Mouse (Mus musculus): ENCODE measurements around the gene Lyz1. TPM values are rescaled to one million over a fixed set of nuclear protein-coding genes. Genes with fewer than 3 reads are reported as not detected.
"Not testable (repeated sequence)": the region's sequence is repeated elsewhere in the genome, so short reads cannot be mapped to it uniquely, and the experiment has no call there.

The Lyz1 gene
- polyA plus RNA-seq, 1 experiment, result 0.10 TPM

GRCm38 (mm10) chr10:117312168-117312567, 19.5 kb upstream of the Lyz1 start:
- TF ChIP-seq POLR2A (IDR thresholded peaks at IDR 0.05; ENCODE audit: borderline replicate concordance, extremely low read depth, insufficient read depth, insufficient read length, poor library complexity, severe bottlenecking) (no peak), CTCF (IDR thresholded peaks at IDR 0.05; ENCODE audit: borderline replicate concordance, extremely low read depth, insufficient read depth, insufficient read length) (no peak)

DNA sequence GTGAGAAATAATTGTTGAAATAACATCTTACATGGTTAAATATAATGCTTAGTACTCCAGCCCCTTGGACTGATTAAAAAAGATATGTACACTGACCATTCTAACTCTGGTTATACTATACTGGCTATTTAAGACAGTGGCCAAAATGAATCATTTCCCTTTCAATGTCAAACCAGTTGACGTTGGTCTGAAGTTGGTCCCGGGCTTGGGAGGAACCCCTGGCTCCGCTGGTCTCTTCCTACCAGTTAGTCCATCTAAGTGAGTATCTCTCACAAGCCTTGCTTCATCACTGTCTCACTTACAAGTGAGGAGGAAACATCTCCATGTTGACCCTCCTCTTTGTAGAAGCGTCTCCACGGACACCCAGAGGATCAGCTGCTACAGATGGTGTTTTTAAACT, 11.7 kb upstream of the Lyz1 start:
- TF ChIP-seq POLR2A (IDR thresholded peaks at IDR 0.05; ENCODE audit: borderline replicate concordance, extremely low read depth, insufficient read depth, insufficient read length, poor library complexity, severe bottlenecking) (no peak), CTCF (IDR thresholded peaks at IDR 0.05; ENCODE audit: borderline replicate concordance, extremely low read depth, insufficient read depth, insufficient read length) (no peak)

More at GRCm38 (mm10) chr10:117312168-117312567, 19.5 kb upstream of the Lyz1 start:
- DNase-seq (ENCODE audit: low read depth), result no peak

DNA sequence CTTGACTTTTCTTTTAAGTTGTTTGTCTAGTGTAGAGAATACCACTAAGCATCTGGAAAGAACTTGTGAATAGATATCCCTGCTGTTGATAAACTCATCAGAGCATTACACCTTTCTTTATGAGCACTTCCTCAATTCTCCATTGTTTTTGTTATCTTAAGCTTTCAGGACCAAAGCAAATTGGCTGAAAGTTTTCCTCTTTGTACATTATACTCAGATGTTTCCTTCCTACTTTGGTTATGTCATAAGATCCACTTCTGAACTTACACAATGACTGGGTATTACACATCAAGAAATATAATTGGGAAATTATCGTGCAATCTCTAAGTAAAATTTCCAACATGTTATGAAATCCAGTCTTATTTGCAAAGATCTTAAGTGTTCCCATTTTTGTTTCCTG, 9.0 kb upstream of the Lyz1 start:
- no peak for TF ChIP-seq CTCF (IDR thresholded peaks at IDR 0.05; ENCODE audit: borderline replicate concordance, extremely low read depth, insufficient read depth, insufficient read length)
- no peak for TF ChIP-seq POLR2A (IDR thresholded peaks at IDR 0.05; ENCODE audit: borderline replicate concordance, extremely low read depth, insufficient read depth, insufficient read length, poor library complexity, severe bottlenecking)

More for the DNA sequence above, 11.7 kb upstream of the Lyz1 start:
- no peak for DNase-seq (ENCODE audit: low read depth)

DNA sequence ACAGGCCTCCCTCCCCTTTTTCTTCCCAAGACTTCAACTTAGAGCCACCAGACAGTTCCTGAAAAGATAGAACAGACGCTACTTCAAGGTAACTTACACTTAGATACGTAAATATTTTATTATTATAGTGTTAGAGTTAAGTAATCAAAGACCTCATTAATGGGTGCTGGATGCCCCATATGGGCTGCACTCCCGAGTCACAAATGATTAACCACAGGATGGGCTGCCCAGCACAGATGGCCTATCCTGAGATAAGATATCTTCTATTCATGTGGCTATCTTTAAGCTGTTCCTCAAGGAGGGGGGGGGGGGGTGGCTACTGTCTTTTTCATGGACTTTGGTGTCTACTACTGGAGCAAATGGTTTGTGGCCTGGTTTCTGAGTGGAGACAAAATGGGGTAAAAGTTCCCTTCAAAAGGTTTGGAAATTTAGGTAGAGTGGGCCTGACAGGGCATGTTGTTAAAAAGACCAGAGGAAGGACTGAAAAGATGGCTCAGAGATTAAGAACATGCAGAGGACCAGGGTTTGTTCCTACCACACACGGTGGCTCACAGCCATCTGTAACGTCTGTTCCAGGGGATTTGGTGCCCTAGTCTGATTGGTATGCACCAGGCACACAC, 7.3 kb upstream of the Lyz1 start:
- TF ChIP-seq POLR2A (IDR thresholded peaks at IDR 0.05; ENCODE audit: borderline replicate concordance, extremely low read depth, insufficient read depth, insufficient read length, poor library complexity, severe bottlenecking) (no peak), CTCF (IDR thresholded peaks at IDR 0.05; ENCODE audit: borderline replicate concordance, extremely low read depth, insufficient read depth, insufficient read length) (no peak)
- no peak for DNase-seq (ENCODE audit: low read depth)

More for the DNA sequence above, 9.0 kb upstream of the Lyz1 start:
- no peak for DNase-seq (ENCODE audit: low read depth)

DNA sequence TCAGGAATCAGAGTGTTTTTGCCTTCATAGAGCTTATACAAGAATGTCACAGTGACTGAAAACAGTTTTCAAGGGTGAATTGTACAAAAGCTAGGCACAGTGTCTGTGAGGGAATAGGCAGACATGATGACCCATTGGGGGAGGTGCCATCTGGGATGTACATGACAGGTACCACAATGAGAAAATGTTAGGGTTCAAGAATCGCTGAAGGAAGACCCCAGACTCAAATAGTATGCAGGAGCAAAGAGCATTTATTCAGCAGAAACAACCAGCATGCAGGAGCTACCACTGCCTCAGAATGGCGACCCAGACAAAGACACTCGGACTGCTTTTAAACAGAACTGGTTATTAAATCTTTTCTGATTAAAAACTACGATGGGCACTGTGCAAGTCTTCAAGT, 6.4 kb upstream of the Lyz1 start:
- TF ChIP-seq POLR2A (IDR thresholded peaks at IDR 0.05; ENCODE audit: borderline replicate concordance, extremely low read depth, insufficient read depth, insufficient read length, poor library complexity, severe bottlenecking), result no peak
- no peak for DNase-seq (ENCODE audit: low read depth)

GRCm38 (mm10) chr10:117298336-117298735, 5.7 kb upstream of the Lyz1 start:
- TF ChIP-seq CTCF (IDR thresholded peaks at IDR 0.05; ENCODE audit: borderline replicate concordance, extremely low read depth, insufficient read depth, insufficient read length) (no peak), POLR2A (IDR thresholded peaks at IDR 0.05; ENCODE audit: borderline replicate concordance, extremely low read depth, insufficient read depth, insufficient read length, poor library complexity, severe bottlenecking) (no peak)
- DNase-seq (ENCODE audit: low read depth), result no peak

DNA sequence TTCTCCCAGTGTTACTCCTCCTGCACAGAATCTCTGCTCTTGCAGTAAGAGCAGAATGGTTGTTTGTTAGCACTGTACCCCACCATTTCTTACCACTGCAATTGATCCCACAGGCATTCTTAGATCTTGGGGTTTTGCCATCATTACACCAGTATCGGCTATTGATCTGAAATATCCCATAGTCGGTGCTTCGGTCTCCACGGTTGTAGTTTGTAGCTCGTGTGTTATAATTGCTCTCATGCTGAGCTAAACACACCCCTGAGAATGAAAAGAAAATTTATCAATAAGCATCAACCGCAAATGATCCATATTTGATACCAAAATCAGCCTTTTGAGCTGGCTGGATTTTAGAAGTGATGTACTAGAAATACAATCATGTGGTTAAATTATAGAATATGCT, 1.7 kb downstream of the Lyz1 start:
- not testable (repeated sequence) for DNase-seq (ENCODE audit: low read depth)

DNA sequence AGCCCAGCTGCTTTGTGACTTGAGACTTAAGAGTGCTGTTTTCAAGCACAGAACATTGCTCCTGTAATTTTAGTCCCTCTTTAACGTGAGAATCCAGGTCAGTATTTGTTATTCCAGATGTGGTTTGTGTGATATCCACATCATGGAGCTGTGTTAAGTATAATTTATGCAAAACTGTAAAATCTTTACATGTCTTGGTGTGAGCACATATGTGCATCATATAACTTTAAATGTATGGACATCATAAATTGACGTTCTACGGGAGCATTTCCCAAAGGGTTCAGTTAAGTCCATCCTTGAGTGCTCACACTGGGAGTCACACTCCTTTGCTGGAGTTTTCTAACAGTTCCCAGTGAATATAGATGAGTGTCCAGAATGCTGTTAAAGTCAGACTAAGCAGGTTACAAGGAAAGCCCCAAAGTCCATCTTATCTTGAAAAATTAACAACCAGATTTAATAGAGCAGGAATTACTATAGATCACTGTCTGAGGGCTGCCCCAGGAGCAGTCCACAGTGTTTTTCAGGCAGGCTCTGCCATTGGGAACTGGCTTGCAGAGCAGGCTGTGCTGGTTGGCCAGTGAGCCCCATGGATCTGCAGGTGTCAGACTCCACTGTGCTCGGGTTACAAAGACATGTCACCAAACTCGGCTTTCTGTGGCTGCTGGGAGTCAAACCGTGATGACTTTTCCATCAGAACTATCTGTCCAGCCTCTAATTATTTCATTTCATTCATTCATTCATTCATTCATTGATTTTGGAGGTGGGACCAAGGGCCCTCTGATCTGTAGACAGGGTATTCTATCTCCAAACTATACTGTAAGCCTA, 2.4 kb downstream of the Lyz1 start:
- TF ChIP-seq POLR2A (IDR thresholded peaks at IDR 0.05; ENCODE audit: borderline replicate concordance, extremely low read depth, insufficient read depth, insufficient read length, poor library complexity, severe bottlenecking) (no peak), CTCF (IDR thresholded peaks at IDR 0.05; ENCODE audit: borderline replicate concordance, extremely low read depth, insufficient read depth, insufficient read length) (no peak)
- no peak for DNase-seq (ENCODE audit: low read depth)

DNA sequence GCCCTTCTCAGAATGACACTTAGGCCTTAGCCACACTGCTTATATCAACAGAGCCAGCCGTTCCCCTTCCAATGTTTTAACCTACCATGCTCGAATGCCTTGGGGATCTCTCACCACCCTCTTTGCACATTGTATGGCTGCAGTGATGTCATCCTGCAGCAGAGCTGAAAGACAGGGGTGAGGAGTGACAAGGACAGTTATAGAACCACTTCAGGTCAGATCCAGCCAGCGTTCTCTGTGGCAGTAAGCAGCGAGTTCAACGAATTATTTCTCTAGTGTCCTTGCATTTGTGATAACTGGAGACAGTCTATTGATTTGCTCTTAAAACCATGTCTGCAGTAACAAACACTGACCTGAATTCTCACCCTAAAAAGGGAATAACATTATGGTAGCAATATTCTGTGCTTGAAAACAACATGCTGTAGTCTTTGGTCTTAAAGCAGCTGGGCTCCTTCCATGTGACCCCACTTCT, 3.6 kb downstream of the Lyz1 start:
- DNase-seq (ENCODE audit: low read depth), result not testable (repeated sequence)

DNA sequence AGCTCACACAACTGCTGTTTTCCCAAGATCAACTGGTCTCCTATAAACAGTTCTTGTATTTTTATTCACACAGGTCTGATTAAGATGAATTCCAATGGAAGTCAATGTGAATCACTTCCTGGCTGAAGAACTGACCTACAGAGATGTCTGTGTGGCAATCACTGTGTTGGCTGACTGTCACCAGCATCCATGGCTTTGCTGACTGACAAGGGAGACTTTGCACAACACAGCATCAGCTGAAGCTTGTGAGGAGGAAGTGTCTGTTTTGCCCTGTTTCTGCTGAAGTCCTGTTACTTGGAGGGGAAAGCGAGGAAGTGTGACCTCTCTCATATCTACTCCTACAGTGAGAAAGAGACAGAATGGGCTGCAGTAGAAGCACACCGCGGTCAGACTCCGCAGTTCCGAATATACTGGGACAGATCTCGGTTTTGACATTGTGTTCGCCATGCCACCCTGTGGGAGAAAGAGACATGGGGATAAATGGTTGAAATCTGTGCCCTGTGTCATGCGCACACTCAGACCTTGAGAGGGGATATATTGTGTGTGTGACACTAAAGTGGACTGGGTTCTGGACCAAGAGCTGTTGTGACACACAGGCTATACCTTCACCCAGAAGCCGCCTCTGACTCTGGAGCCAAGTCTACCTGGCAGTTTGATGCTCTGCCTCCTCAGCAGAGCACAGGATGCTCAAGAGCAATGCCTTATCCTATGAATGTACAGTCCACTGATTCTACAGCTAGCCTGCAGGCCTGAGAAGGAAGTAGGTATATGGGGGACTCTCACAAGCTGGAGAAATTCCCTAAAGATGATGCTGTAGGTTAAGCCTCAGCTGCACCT, 4.3 kb downstream of the Lyz1 start:
- no peak for DNase-seq (ENCODE audit: low read depth)
- no peak for TF ChIP-seq CTCF (IDR thresholded peaks at IDR 0.05; ENCODE audit: borderline replicate concordance, extremely low read depth, insufficient read depth, insufficient read length)
- TF ChIP-seq POLR2A (IDR thresholded peaks at IDR 0.05; ENCODE audit: borderline replicate concordance, extremely low read depth, insufficient read depth, insufficient read length, poor library complexity, severe bottlenecking), result no peak

GRCm38 (mm10) chr10:117287226-117287850, 5.3 kb downstream of the Lyz1 start:
- TF ChIP-seq POLR2A (IDR thresholded peaks at IDR 0.05; ENCODE audit: borderline replicate concordance, extremely low read depth, insufficient read depth, insufficient read length, poor library complexity, severe bottlenecking), result no peak
- no peak for TF ChIP-seq CTCF (IDR thresholded peaks at IDR 0.05; ENCODE audit: borderline replicate concordance, extremely low read depth, insufficient read depth, insufficient read length)
- no peak for DNase-seq (ENCODE audit: low read depth)

Measured in brain, embryonic 14.5 days (tissue).